Mouse (Mus musculus) ES-Bruce4 (cell line): ENCODE data around the gene Tram2.

Experiments
- CTCF ChIP-seq: IDR thresholded peaks from one replicate; pipeline ENCODE4 v1.8.1; 2011; ENCODE audit warnings: low read depth, low read length
- POLR2A ChIP-seq: IDR thresholded peaks from one replicate; pipeline ENCODE4 v1.8.1; 2011; ENCODE audit warnings: low read length; ENCODE audit not compliant: insufficient read depth

DNA sequence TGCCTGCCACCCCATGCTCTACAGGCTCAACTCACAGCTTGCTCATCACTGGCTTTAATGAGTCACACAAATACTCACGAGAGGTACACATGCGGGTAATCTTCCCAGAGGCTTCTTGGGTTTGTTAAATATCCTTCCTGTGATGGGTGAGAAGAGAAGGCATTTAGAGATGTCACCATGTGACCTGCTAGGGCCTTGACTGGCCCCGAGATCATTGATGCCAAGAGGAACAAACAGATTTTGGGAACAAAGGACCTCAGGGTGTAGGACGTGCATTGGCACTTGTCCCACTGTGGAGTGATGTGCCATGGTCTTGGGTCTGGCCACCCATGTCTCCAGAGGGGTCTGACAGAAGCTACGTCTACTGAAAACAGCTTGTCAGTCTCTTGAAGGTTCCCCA, 72.3 kb downstream of the Tram2 start:
- no peak for TF ChIP-seq POLR2A
- TF ChIP-seq CTCF, result no peak
